Mouse (Mus musculus): ENCODE results near the gene Fosl1.

Fosl1 gene

DNA sequence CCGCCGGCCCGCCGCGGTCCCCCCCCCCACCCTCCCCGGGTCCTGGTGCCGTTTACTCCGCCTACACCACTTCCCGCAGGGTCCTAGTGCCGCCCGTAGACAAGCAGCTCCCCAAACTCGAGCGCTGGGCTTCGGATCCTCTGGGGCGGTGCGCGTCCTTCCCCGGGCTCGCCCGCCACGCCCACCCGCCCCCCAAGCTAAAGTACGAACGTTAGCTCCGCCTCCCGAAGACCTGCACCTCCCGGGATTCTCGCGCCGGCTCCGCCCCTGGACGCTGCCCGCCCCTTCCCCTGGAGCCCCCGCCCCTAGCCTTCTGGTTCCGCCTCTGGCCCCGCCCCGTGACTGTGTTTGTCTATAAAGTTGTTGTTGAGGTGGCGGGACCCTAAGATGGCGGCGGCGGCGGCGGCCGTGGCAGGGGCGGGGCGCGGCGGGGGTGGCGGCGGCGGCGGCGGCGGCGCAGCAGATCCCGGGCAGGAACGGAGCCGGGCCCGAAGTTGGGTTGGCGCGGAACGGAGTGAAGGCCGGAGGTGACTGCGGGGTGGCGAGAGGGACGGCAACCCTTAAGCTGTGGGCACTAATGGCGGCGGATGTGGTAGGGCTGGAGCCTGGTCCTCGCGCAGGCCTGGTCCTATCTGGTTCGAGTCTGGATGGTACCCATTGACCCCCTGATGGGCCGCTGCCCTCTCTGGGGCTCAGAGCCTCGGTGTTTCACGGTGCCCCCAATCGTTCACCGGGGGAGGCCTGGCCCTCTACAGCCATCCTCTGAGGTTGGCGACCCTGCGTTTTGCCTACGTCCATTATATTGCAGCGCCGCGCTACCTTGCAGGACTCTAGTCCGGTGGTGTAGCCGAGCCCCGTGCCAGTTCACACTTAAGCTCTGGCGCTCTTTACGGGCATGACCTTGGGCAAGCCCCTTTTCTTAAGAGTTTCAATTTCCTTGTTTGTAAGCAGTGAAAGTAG, 22.3 kb upstream of the Fosl1 start, which contains the start of the genes Drap1 and AI837181:
Gene Drap1, minus strand, starts transcription at position 198 of the 960 bp plus-strand sequence.
Gene AI837181, plus strand, starts transcription at position 363 of the 960 bp plus-strand sequence.
- peak; percentile 90 to 95 for DNase-seq

DNA sequence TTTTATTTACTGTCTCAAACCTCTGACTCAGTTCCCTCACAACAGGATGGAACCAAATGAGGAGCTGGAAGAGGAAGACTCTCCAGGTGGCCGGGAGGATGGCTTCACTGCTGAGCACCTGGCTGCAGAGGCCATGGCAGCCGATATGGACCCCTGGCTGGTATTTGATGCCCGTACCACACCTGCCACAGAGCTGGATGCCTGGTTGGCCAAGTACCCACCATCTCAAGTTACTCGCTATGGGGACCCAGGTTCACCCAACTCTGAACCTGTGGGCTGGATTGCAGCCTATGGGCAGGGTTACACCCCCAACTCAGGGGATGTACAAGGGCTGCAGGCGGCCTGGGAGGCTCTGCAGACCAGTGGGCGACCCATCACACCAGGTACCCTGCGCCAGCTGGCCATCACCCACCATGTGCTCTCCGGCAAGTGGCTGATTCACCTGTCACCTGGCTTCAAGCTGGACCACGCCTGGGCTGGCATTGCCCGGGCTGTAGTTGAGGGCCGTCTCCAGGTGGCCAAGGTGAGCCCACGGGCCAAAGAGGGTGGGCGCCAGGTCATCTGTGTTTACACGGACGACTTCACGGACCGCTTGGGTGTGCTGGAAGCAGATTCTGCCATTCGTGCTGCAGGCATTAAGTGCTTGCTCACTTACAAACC, 21.3 kb upstream of the Fosl1 start:
- DNase-seq, result no peak

DNA sequence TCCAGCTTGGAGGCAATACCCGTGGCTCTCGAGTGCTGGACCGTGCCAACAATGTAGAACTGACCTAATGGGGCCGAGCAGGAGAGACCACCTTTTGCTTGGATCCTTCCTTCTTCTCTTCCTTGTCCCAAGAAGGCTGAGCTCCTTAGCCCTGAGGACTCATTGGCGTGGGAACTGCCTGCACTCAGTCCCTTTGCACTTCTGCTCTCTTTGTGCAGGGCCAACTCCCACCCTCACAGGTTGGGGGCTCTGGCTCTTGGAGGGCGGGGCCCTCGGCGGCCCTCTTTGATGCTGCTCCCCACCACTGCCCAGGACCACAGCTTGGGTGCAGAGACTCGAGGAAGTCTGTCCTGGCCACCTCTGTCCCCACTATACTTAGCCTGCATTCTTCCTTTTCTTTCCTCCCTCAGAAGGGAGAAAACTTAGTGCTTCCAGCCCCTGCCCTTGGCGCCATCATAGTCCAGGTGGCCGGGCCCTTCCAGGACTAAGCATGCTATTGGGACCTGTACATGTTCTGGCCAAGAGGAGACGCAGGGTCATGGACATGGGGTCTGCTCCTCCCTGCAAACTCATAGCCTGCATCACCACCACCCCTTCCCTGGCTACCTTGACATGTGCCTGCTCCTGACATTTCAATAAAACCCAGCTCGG, 20.6 kb upstream of the Fosl1 start:
- no peak for DNase-seq

DNA sequence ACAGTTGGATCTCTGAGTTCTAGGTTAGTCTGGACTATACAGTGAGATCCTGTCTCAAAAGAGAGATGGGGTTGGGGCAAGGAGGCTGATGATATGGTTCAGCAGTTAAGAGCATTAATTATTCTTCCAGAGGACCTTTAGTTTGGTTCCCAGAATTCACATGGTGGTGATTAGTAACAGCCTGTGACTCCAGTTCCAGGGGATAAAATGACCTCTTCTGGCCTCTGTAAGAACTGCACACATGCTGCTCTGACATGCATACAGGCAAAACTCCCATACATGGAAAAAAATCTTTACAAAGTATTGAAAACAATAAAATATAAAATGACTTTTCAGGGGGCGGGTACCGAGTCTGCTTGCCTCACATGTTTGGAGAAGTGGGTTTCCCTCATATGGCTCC, 19.3 kb upstream of the Fosl1 start:
- peak in 1 of 2 experiments; percentile 26 for DNase-seq

DNA sequence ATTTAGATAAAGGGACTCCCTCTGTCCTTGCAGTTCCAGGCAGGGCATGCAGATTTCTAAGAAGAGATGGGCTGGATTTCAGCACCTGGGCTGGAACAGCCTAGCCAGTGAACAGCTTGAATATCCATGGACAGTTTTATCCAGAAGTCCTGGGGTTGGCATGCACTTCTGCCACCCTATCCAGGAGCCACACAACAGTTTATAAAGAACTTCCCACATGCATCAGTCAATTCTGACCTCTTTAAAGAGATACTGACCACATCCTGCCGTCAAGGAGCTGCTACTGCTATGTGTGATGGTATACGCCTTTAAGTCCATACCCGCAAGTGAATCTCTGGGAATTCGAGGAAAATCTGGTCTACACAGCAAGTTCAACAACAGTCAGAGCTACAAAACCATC, 18.1 kb upstream of the Fosl1 start:
- DNase-seq, result no peak

DNA sequence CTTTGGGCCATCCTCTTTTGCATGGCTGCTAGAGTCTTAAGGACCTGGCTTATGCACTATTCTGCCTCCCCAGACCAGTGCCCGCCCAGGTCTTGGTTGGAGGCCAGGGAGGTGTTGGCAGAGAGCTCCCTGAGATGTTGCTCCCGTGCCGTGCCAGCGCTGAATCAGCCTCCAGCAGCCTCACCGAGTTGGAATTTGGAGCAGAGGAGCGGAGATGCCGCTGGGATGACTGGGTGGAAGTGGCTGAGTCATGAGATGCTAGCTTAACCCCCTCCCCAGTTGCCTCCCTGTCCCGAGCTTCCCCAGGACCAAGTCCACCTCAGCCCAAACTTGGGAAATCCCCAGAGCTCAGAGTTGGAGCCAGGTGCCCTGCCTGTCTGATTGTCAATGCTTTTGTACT, 17.5 kb upstream of the Fosl1 start:
- no peak for DNase-seq

DNA sequence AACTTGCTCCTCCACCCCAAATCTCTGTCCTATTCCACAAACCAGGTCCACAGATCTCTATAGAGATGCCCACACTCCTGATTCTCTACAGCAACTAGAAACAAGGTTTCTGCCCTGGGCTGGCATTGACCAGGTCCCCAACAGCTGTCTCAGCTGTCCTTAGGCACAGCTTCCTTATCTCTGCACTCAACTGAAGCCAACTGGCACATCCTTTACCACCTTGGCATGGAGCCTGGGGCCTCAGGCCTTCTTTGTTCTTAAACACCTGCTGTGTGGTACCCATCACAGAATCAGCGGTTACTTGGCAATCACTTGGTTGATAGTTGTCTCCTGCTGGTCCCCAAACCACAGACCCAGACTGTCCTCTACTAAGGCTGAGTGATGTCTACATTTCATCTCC, 16.9 kb upstream of the Fosl1 start:
- no peak for DNase-seq

DNA sequence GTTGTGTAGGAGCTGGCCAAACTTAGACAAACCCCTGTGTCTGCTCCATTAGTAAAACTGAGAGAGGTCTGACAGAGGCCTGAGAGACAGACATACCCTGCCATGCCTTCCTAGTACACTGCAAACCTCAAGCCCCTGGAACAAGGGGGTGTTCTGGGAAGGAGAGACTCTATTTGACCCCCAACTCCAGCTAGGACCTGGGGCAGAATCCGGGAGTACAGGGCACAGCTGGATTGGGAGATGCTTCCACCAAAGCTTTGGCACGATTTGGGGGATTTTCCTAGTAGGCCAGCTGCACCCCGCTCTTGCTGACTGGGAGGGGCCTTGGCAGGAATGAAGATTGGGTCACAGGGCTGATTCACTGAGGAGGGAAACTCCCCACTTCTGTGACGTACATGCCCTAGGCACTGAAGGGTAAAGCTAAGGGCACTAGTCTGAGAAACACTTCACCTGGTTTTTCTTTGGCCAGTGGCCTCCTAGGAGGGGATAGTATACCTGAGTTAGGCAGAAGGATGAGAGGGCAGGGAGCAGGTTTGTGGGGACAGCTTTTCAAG, 15.4 kb upstream of the Fosl1 start:
- no peak for DNase-seq

DNA sequence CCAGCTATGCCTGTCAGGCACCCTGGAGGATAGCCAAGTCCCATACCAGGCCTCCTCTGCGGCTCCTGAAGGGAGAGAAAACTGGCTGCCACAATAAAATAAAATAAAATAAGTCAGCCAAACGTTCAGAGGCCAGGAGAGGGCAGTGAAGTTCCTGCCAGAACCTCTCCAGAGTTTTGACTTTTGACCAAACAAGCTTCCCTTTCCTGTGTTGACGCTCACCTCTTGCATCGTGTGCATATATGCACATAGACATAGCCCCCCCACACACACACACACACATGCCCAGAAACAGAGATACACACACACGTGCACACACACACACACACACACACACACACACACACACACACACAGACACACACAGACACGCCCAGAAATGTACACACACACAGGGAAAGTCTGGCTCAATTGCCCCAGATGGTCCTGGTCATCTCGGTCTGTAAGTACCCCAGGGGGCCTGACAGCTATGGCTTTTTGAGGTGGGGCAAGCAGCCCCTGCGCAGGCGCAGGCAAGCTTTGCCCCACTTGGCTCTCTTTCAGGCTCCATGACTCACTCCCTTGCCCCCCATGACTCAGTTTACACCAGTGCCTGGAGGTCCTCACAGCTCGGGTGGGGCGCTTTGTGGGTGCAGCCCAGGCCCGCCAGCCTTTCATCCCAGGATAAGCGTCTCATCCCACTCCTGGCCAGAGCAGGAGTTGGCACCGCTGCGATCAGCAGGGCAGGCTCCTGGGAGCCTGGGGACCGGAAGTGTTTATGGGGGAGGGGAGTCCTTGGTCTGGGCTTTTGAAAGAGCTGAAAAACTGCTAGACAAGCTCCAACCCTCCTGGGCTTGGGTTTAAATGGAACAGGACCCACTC, 14.1 kb upstream of the Fosl1 start:
- DNase-seq, result peak in 1 of 2 experiments; percentile 46

DNA sequence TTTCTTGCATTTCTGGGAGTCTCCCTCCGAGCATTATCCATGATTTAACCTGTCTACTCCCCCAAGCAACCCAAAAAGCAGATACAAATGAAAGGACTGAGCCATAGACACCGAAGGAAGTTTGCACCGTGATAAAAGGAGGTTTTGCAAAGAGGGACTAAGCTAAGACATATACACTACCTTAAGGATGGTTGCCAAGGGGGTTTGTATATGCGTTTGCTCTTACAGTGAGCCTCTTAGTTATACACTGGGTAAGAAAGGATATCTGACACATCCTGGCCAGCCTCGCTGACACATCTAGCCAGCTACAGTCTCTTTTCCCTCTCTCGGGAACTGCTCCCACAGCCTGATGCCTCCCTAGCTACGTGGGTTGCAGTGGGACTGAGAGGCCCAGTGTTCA, 13.4 kb upstream of the Fosl1 start:
- DNase-seq, result no peak

DNA sequence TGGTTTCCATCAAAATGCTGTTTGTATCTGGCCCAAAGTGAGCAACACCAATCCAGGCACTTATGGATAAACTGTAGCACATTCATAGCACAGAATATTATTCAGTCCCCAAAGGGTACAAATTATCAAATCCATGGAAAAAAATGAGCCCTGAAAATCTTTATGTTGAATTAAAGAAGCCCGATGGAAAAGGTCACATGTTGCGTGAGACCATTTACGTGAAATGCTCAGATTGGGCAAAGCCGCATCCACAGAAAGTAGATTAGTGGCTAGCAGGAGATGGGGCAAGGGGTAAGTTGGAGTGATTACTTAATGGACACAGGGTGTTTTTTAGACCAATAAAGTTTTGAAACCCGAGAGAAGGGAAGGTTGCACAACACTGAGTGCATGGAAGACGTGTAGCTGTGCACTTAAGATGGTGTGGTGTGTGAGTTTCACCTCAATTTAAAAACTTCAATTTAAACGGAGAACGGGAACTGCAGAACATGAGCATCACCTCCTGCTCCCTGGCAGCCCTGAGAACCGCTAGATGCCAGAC, 2.9 kb upstream of the Fosl1 start:
- DNase-seq, result no peak

DNA sequence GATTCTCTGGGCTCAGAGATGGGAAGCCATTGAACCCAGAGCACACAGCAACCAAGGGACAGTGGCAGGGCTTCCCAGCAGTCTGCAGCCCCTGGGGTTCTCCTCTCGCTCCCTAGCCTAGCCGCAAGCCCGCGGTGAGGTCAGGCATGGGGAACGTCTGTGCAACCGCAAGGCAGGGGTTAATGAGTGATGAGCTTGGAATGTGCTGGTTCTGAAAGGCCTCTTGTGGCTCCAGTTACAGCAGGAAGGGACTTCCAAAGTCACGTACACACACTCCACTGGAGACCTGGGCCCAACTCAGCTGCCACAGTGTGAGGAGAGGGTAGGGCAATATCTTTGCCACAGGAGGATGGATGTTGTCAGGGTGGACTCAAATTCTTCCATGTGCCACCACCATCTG, 2.4 kb upstream of the Fosl1 start:
- no peak for DNase-seq

DNA sequence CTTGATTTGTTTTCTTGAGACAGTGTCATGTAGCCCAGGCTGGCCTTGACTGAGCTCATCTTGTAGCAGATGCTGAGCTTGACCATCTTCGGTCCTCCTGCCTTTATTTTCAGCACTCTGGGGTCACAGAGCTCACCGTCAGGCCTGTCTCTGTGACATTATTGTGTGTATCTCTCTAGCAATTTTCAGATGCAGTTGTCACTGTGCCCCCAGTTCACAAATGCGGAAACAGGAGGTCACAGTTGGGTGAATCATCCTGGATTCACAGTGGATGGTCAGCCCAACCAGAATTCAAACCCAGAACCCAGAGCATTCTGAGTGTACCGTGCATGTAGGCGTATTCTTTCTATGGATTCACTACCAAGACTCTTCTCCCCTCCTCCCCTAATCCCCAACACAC, 1.6 kb upstream of the Fosl1 start:
- DNase-seq, result no peak

DNA sequence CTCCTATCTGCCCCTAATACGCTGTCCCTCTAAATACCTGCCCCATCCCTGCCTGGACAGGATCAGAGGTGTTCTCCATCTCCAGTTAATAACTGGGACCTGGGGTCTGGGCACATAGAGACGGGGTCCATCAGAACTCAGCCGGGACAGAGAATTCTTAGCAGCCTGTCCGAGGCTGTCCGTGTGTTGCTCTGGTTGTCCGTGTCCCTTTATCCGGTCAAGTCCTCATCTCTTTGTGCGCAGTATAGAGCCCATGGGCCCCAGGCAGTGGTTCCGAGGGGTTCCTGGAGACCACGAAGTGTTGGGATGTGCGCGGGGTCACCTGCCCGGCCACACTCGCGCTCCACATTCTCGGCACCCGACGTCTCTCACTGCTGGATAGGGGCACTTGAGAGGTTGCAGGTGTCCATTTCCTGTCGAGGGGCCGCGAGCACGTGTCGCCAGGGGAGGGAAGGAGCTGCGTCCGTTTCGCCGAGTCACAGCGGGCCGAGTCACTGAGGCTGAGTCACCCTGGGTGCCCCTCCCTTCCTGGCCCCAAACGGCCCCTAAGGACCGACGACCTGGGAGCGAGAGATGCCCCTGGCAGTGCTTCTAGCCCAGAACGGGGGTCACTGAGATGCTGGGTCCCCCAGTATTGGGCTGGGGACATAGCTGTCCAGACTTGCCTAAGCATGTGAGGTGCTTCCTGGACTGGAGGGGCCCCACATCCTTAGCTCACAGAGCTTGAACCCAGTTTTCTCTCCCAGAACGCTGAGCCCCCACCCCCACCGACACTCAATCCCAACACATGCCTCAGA, 1.2 kb downstream of the Fosl1 start:
- DNase-seq, result no peak

DNA sequence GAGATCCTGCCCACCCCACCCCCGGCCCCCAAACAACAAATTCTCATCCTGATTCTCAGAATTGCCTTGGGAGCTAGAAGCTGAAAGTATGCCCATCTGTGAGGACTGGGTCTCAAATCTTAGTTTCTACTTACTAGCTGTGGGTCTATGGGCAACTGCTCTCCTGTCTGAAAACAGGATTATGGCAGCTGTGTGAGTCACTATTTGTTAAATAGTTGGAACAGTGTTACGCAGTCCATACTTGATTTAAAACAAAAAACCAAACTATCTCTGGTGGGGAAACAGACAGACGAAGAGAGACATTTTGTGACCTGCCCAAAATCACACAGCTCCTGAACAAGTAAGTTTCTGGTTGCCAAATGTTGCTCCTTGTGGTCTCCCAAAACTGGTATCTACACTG, 2.3 kb downstream of the Fosl1 start:
- DNase-seq, result no peak

DNA sequence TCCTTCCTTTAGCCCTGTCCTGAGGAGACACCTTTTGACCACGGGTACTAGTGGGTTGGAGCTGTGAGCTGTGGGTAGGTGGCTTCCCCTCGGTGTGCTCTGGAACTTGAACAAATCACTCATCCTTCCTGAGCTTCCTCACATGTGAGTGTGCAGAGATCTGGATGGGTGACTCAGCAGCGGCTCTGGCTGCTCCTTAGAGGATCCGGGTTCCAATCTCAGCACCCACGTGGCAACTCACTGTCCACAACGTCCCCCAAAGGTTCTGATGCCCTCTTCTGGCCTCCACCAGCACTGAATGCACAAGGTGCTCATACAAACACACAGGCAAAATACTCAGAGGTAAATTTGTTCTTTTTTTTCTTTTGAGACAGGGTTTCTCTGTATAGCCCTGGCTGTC, 4.4 kb downstream of the Fosl1 start:
- no peak for DNase-seq

DNA sequence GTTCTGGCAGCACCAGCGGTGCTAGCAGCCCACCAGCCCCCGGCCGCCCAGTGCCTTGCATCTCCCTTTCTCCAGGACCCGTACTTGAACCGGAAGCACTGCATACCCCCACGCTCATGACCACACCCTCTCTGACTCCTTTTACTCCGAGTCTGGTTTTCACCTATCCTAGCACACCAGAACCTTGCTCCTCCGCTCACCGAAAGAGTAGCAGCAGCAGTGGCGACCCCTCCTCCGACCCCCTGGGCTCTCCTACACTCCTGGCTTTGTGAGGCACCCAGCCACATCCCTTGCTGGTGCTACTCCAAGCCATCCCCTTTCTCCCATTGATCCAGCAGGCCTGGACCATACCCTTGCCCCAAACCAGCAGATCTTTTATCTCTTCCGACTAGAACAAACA, 7.7 kb downstream of the Fosl1 start:
- no peak for DNase-seq

DNA sequence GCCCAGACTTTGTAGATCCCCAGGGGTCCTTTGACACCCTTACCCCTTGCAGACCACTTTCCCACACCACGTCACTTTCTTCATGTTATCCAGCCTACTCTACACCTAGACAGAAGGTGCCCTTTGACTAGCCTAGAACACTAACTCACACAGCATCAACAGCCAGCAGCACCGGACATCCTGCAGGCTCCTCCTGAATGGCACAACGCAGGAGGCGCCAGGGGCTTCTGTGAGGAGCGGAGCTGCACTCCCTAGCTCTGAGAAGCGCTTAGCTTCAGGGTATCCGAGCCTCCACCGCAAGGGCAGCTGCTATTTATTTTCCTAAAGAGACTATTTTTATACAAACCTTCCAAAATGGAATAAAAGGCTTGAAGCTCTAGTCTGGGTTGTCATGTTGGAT, 8.2 kb downstream of the Fosl1 start:
- no peak for DNase-seq

DNA sequence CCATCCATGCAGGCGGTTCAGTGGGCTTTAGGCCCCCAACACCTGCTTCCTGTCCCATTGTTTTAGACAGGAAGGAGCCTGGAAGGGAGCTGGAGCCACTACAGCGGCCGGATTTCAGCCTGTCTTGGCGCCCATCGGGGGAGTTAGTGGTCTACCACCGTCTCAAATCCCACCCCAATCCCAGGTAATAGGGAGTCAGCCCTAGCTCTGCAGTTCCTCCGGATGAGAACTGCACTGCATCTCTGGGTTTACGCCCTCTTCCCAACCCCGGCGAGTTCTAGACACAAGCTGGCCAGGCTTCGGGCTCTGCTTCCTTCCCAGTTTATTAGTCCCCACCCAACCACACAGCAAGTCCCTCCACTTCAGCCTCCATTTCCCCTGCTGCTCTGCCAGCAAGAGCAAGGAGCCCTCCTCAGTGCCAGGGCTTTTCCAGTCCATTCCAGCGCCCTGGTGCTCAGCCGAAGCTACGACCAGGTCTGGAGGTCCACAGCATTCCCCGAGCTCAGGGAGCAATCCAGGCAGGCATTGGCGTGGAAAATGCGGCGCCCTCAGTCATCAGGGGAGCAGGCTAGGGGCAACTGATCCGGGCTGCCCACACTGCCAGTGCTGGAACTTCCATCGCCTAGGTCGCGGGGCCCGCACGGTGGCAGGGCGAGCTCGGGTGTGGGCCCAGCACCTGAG, 9.0 kb downstream of the Fosl1 start:
- DNase-seq, result no peak
